Mouse (Mus musculus) megakaryocyte, embryonic 14.5 days (primary cell): ENCODE measurements around the gene Pax1.

Experiments
- FLI1 ChIP-seq: IDR thresholded peaks from 2 replicates; pipeline ENCODE4 v1.6.1; 2012; ENCODE audit warnings: low read length, inconsistent platforms, mixed read lengths
- GATA1 ChIP-seq: IDR thresholded peaks from 3 replicates; pipeline ENCODE4 v1.6.1; 2012; ENCODE audit warnings: mixed read lengths, low read length, inconsistent platforms, borderline replicate concordance

- no peak for TF ChIP-seq GATA1
- no peak for TF ChIP-seq FLI1
Measured at GRCm38 (mm10) chr2:147360401-147360800, 1.3 kb upstream of the Pax1 start.
